Mouse (Mus musculus) cerebellum, adult 9-10 months (tissue): ENCODE measurements at regions not wholly inside any gene's neighbourhood (a gene's known extent, or its start where the extent isn't known, plus 50 kb on each side); places are given as distances from the start of the nearest gene placed in this dataset.

Experiments used
- DNase-seq: peaks from one replicate; pipeline ENCODE4 v3.0.0; 2022

GRCm38 (mm10) chr3:66646251-66646650 is 334.9 kb upstream of the Rsrc1 start:
- DNase-seq, result no peak

- no peak for DNase-seq
Observed at GRCm38 (mm10) chr3:66649271-66649670, 331.9 kb upstream of the Rsrc1 start.

- DNase-seq, result peak; percentile 39
Observed at GRCm38 (mm10) chr3:66650076-66650748, 331.0 kb upstream of the Rsrc1 start.

GRCm38 (mm10) chr3:66650749-66651472 is 330.3 kb upstream of the Rsrc1 start:
- no peak for DNase-seq

- DNase-seq, result no peak
Observed at GRCm38 (mm10) chr3:66652139-66652846, 328.9 kb upstream of the Rsrc1 start.

GRCm38 (mm10) chr3:66653961-66654360 is 327.2 kb upstream of the Rsrc1 start:
- DNase-seq, result no peak

GRCm38 (mm10) chr3:66654860-66655259 is 326.3 kb upstream of the Rsrc1 start:
- DNase-seq, result no peak

- DNase-seq, result no peak
Observed at GRCm38 (mm10) chr3:66656458-66656857, 324.7 kb upstream of the Rsrc1 start.

- DNase-seq, result no peak
Observed at GRCm38 (mm10) chr3:66660555-66660954, 320.6 kb upstream of the Rsrc1 start.

GRCm38 (mm10) chr3:66661826-66662618 is 319.2 kb upstream of the Rsrc1 start:
- no peak for DNase-seq

GRCm38 (mm10) chr3:66683589-66684286 is 297.5 kb upstream of the Rsrc1 start:
- no peak for DNase-seq

- DNase-seq, result no peak
Observed at GRCm38 (mm10) chr3:66684287-66684903, 296.8 kb upstream of the Rsrc1 start.

- no peak for DNase-seq
Observed at GRCm38 (mm10) chr3:66685136-66685535, 296.1 kb upstream of the Rsrc1 start.

- DNase-seq, result no peak
Observed at GRCm38 (mm10) chr3:66687126-66687525, 294.1 kb upstream of the Rsrc1 start.

GRCm38 (mm10) chr3:66690906-66691522 is 290.2 kb upstream of the Rsrc1 start:
- no peak for DNase-seq

GRCm38 (mm10) chr3:66695125-66695524 is 286.1 kb upstream of the Rsrc1 start:
- no peak for DNase-seq

- no peak for DNase-seq
Observed at GRCm38 (mm10) chr3:66695661-66696253, 285.4 kb upstream of the Rsrc1 start.

- no peak for DNase-seq
Observed at GRCm38 (mm10) chr3:66698083-66698482, 283.1 kb upstream of the Rsrc1 start.

- DNase-seq, result no peak
Observed at GRCm38 (mm10) chr3:66705766-66706165, 275.4 kb upstream of the Rsrc1 start.

- no peak for DNase-seq
Observed at GRCm38 (mm10) chr3:66735468-66735867, 245.7 kb upstream of the Rsrc1 start.
